Mouse (Mus musculus) embryonic fibroblast, embryonic 13.5 days (primary cell): ENCODE data around the gene Krtap4-6.

ENCODE experiments used
- CTCF ChIP-seq: IDR thresholded peaks from 2 replicates; pipeline ENCODE4 v1.5.1; 2011; ENCODE audit warnings: mild to moderate bottlenecking, control low read depth, low read length, moderate library complexity, borderline replicate concordance; ENCODE audit not compliant: insufficient read depth
- POLR2A ChIP-seq: IDR thresholded peaks from 2 replicates; pipeline ENCODE4 v1.6.1; 2011; ENCODE audit warnings: low read depth, mild to moderate bottlenecking, control low read depth, low read length, moderate library complexity

DNA sequence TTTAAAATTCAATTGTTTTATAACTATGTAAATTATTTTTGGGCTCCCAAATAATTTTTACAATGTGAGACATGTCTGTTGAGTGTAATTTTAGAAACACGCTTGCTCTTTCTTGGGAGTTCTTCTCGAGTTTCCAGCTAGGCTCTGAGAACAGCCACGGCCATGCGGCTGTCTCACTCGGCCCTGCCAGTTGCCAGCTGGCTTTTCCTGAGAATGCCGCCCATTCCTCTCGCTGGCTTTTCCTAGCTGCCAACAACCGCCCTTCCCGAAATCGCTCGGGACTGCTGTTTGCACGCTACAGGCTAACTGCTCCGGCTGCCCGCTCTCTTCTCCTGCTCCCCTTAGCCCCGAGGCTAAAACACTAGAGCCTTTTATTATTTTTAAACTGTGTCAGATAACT lies 19.3 kb downstream of the Krtap4-6 start:
- TF ChIP-seq CTCF (no peak), POLR2A (no peak)
